Mouse (Mus musculus) heart, adult 18-20 months (tissue): Measurements from ENCODE around the gene Hoxb9. TPM values are rescaled to one million over a fixed set of nuclear protein-coding genes. Genes with fewer than 3 reads are reported as not detected.

Source experiments
- DNase-seq, 2 experiments: peaks; one replicate each; pipeline ENCODE4 v3.0.0; 2021 to 2022; ENCODE audit warnings: mixed read lengths in 1 of 2
- total RNA-seq, 2 experiments: library from RNA; stranded (reverse); gene quantifications; 2 replicates each; pipeline ENCODE4 v1.2.3; 2021

Hoxb9 gene
- total RNA-seq, 2 experiments from 2014 or later: not detected

- DNase-seq: no peak
These were observed 13.8 kb downstream of the Hoxb9 start for GRCm38 (mm10) chr11:96284774-96285734.

- DNase-seq: peak in 1 of 2 experiments; percentile 29
These were observed 14.8 kb downstream of the Hoxb9 start, which contains the start of gene Hoxb7 for GRCm38 (mm10) chr11:96285771-96286738. Hoxb7 (plus strand) TSS chr11:96286623.

- DNase-seq: no peak
These were observed 15.6 kb downstream of the Hoxb9 start for GRCm38 (mm10) chr11:96286739-96287385.

- DNase-seq: no peak
These were observed 16.2 kb downstream of the Hoxb9 start for GRCm38 (mm10) chr11:96287411-96287810.

- DNase-seq: no peak
These were observed 17.4 kb downstream of the Hoxb9 start for GRCm38 (mm10) chr11:96288455-96289221.

- DNase-seq: no peak
These were observed 18.0 kb downstream of the Hoxb9 start for GRCm38 (mm10) chr11:96289293-96289692.

GRCm38 (mm10) chr11:96289837-96290236 is 18.6 kb downstream of the Hoxb9 start:
- DNase-seq: no peak

GRCm38 (mm10) chr11:96290705-96291355 is 19.6 kb downstream of the Hoxb9 start:
- no peak for DNase-seq

GRCm38 (mm10) chr11:96291681-96292564 is 20.7 kb downstream of the Hoxb9 start, which contains the start of gene Hoxb6:
Hoxb6 (plus strand) TSS chr11:96292476.
- DNase-seq: no peak

GRCm38 (mm10) chr11:96292565-96293301 is 21.5 kb downstream of the Hoxb9 start:
- DNase-seq: no peak

GRCm38 (mm10) chr11:96293302-96293921 is 22.2 kb downstream of the Hoxb9 start:
- DNase-seq: no peak

- DNase-seq: peak; percentile 45 to 87
These were observed 23.2 kb downstream of the Hoxb9 start for GRCm38 (mm10) chr11:96294245-96295091.

- DNase-seq: no peak
These were observed 24.0 kb downstream of the Hoxb9 start for GRCm38 (mm10) chr11:96295092-96295835.

- no peak for DNase-seq
These were observed 25.7 kb downstream of the Hoxb9 start for GRCm38 (mm10) chr11:96296997-96297396.

- DNase-seq: no peak
These were observed 26.2 kb downstream of the Hoxb9 start for GRCm38 (mm10) chr11:96297428-96297827.

GRCm38 (mm10) chr11:96297968-96298635 is 26.8 kb downstream of the Hoxb9 start:
- no peak for DNase-seq
